Mouse (Mus musculus) testis, adult 10 weeks (tissue): ENCODE results near the gene Olfr382. TPM values are rescaled to one million over a fixed set of nuclear protein-coding genes. Genes with fewer than 3 reads are reported as not detected.

Experiments
- polyA plus RNA-seq: library from polyadenylated mRNA; stranded (reverse); fragments of 350-450 nt; fragmentation: Illumina TruSeq; extraction: RNeasy Lipid Tissue Mini Kit (QIAGEN cat#74804); gene quantifications from one replicate; pipeline ENCODE4 v1.2.3, GENCODE M21; 2014; ENCODE audit warnings: low read depth, low replicate concordance

Gene Olfr382
- polyA plus RNA-seq, result not detected

DNA sequence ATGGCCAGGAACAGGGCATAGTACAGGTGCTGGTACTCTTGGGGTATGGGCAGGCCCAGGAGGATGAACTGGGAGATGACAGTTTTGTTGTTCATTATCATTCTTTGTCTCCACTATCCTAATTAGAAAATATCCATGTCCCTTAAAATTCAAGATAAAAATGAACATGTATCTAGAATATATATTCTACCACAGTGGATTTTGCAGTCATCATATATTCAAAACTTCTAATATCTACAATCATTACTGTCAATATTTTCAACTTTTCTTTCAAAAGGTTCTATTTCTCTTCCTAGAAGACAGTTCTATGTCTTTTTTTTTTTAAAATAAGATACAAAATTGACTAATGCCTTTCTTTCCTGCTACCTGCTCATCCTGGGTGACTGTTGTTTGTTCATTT is at the start of gene Olfr382:
Gene Olfr382, minus strand, starts transcription at position 101 of the 400 bp plus-strand sequence.

DNA sequence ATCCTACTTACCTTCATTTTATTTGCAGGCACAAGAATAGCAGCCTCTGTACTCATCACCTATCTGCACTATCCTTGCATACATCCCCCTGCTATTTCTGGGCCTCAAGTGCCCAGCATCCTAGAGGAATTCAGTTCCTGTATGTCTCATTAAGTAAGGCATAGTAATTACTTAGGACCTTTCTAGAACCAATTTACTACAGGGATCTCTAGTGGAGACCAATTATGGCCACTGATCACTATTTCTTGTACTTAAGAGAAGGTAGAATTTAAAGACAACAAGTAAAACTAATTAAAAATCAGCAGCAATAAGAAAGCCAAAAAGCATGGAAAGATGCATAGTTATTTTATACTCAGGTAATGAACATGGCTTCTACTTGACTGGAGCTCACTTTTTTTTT is 25.5 kb downstream of the Olfr382 start, which contains the start of gene Olfr381:
Gene Olfr381, minus strand, starts transcription at position 101 of the 400 bp plus-strand sequence.

Other genes starting within 250 kb of the Olfr382 start
- gene Trpv3, start 249.8 kb downstream of the Olfr382 start, polyA plus RNA-seq, result 0.20 TPM
- gene Aspa, start 187.6 kb downstream of the Olfr382 start, polyA plus RNA-seq, result 14.4 TPM
- 1.1 TPM for gene Gm49340, start 187.5 kb downstream of the Olfr382 start, polyA plus RNA-seq
- 86.0 TPM for gene Spata22, start 187.5 kb downstream of the Olfr382 start, polyA plus RNA-seq
- gene Olfr20, start 166.4 kb downstream of the Olfr382 start, polyA plus RNA-seq, result not detected
- gene Olfr376, start 146.0 kb downstream of the Olfr382 start, polyA plus RNA-seq, result not detected
- not detected for gene Olfr1, start 117.6 kb downstream of the Olfr382 start, polyA plus RNA-seq
- not detected for gene Olfr378, start 88.7 kb downstream of the Olfr382 start, polyA plus RNA-seq
- not detected for gene Olfr380, start 59.7 kb downstream of the Olfr382 start, polyA plus RNA-seq
- not detected for gene Olfr381, start 25.6 kb downstream of the Olfr382 start, polyA plus RNA-seq
- gene Olfr385, start 75.8 kb upstream of the Olfr382 start, polyA plus RNA-seq, result not detected
- gene Olfr384, start 81.4 kb upstream of the Olfr382 start, polyA plus RNA-seq, result not detected
- 20.1 TPM for gene Zfp735, start 171.6 kb upstream of the Olfr382 start, polyA plus RNA-seq